Mouse (Mus musculus) lung, postnatal 0 days (tissue): ENCODE measurements at regions not wholly inside any gene's neighbourhood (a gene's known extent, or its start where the extent isn't known, plus 50 kb on each side); places are given as distances from the start of the nearest gene placed in this dataset.

Source experiments
- CTCF ChIP-seq: IDR thresholded peaks from 2 replicates; pipeline ENCODE4 v1.5.1; 2016; ENCODE audit warnings: antibody characterized with exemption, mild to moderate bottlenecking
- EP300 ChIP-seq: IDR thresholded peaks from 2 replicates; pipeline ENCODE4 v1.6.1; 2016; ENCODE audit warnings: antibody characterized with exemption, mild to moderate bottlenecking, control low read depth

DNA sequence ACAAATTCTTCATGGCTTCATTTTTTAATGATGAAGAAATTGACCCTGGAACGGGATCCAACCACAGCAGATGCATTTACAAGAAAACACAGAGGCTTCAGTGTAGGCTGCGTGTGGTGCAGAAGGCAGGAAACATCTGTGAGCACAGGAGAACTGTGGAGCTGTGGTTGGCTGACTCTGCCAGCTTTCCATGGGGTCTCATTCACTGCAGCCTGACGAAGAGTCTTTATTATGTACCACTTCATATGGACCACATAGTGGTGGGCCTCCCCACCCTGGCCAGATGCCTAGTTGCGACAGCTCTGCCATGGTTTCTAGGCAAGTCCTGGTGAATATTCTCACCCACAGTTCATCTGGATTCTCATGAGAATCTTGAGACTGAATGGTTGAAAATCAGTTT, 678.9 kb upstream of the Cblb start:
- no peak for TF ChIP-seq EP300
- TF ChIP-seq CTCF, result no peak
